Mouse (Mus musculus): Measurements from ENCODE around the gene Lyzl4. TPM values are rescaled to one million over a fixed set of nuclear protein-coding genes. Genes with fewer than 3 reads are reported as not detected.

The Lyzl4 gene
- polyA plus RNA-seq (2015; fragmentation: Nextera tagmentation; extraction: Ambion mirVana) = 1.2 and 1.3 TPM in 2 replicates

DNA sequence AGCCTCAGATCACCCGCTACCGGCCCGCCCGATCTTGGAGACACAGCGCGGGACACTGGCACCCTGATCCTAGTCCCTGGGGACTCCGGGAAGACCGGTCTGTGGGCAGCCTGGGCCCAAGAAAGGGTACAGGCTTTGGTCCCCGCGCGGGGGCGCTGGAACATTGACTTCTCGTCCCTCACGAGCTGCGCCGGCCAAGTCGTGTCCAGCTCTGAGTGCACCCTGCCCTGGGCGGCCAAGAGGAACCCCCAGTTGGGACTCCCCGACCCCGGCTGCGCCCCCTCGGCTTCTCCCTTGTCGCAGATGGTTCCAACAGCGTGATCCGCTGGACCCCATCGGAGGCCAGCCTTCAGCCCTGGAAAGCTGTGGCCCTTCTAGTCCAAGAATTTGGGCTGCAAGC, at the start of gene Lyzl4:
TSS of gene Lyzl4 (minus strand) at position 96 of the 400 bp plus-strand sequence.
- peak; percentile 56 for DNase-seq (ENCODE audit: low spot score)

DNA sequence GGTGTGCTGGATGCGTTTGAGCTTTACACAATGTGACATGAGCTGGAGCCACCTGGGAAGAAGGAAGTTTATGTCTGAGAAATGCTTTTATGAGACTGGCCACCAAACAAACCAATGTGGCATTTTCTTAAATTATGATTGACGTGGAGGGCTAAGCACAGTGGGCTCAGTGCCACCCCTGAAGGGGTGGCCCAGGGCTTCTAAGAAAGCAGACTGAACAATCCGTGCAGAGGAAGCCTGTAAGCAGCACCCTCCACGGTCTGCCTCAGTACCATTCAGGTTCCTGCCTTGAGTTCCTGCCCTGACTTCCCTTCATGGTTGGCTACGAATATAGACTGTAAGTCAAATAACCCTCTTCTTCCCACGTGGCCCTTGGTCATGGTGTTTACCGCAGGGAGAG, 48.8 kb upstream of the Lyzl4 start:
- DNase-seq (ENCODE audit: low spot score) = no peak

DNA sequence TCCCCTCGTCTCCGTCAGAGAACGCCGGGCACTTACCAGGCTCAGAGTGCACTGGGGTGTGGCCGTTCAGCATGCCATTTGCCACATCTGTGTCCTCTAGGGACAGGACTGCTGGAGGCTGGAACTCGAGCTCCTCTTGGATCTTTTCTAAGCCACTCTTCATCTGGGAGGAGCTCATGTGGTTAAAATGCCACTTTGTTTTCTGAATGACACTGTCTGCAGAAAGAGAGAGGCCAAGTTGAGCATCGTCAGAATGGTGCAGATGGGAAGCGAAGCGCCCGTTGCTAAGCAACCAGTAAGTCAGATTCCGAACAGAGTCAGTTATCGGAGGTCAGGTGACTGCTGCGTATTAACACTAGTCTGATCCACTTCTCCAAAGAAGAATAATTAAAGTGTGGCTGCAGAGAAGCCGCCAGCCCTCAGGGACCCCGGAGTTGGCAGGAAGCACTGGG, 48.3 kb upstream of the Lyzl4 start:
- DNase-seq (ENCODE audit: low spot score) = no peak

DNA sequence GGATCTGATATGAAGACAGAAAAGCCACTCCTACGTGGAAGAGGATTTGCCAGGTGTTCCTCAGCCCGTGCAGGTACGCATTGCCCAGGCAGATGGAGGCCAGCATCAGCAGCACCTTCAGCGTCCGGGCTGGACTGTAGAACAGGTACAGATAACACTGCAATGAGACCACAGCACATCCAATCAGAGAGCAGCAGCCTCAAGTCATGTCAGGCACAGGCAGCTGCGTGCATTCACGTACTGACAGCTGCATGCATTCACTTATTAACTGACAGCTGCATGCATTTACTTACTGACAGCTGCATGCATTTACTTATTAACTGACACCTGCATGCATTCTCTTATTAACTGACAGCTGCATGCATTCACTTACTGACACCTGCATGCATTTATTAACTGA, 42.8 kb upstream of the Lyzl4 start:
- no peak for DNase-seq (ENCODE audit: low spot score)

DNA sequence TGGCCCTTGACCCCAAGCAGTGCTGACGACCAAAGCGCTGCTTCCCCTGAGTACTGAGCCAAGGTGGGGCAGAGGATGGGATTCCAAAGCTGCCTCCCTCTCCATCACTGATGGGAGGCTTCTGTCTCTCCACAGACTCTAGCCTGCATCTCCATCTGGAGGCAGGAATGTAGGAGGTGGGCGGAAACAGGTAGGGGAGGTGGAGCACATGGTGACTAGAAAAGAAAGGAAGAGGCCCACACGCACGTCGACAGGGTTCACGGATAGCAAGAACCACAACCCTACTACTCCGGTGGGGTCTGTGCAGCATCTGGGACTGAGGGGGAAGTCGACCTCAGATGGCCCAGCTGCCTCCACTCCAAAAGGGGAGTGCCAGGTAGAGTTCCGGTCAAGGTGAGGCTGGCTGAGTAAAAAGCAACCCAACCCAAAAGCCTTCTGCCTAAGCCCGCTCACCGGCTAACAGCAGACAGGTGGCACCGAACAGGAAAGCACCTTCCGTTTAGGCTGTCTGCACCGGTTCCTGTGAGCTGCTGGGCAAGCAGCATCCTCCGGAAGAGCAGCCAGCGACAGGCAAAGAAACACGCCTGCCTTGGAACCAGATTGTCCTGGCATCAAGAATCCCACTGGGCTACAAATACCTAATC, 40.3 kb upstream of the Lyzl4 start:
- DNase-seq (ENCODE audit: low spot score) = peak; percentile 59

DNA sequence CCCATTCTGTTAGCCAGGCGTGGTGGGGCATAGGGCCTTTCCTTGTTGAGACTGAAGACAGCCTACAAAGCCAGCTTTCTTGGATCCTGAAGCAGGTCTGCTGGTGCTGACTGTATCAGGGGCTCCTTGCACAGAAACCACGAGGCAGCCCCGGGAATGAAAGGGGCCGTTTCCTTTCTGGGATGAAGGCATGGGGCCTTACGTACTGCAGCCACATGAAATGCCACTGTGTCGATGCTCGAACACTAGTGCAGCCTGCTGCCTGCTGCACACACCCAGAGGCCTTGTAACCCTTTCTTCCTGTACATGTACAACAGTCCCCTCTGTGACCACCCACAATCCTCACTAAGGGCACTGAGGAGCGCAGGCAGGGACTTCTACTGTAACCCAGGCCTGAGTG, 39.3 kb upstream of the Lyzl4 start:
- peak; percentile 32 for DNase-seq (ENCODE audit: low spot score)

DNA sequence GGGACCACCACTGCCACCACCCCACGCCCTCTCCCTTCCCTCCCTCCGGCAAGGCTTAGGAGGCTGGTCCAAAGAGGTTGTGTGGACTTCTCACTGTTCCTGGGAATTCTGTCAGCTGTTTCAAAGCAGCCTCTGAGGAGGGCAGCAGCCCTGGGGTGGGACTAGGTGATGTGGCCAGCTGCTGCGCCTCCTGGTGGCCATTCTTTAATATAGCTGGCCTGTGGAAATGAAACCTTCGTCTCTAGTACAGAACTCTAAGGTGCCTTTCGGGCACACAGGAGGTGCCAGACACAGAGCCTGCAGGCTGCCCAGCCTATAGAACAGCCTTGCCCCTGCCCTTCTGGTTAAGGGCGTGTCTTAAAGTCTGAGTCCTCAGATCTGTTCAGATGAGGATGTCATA, 37.7 kb upstream of the Lyzl4 start:
- peak; percentile 63 for DNase-seq (ENCODE audit: low spot score)

DNA sequence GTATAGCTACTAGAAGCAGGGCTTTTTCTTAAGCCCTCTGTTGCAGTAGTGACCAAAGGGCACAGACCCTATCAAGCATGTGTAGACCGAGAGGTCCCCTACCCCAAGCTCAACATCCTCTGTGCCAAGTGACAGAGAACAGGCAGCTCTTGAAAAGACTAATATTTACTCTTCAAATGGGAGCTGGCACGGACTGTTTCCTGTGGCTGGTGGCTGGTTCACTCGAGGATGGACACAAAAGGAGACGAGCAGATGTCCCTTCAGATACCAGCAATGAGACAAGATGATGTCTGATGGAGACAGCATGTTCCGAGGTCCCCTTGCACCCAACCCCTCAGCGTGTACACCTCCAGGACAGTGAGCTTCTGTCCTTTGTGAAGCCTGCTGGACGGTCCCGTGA, 35.6 kb upstream of the Lyzl4 start:
- no peak for DNase-seq (ENCODE audit: low spot score)

DNA sequence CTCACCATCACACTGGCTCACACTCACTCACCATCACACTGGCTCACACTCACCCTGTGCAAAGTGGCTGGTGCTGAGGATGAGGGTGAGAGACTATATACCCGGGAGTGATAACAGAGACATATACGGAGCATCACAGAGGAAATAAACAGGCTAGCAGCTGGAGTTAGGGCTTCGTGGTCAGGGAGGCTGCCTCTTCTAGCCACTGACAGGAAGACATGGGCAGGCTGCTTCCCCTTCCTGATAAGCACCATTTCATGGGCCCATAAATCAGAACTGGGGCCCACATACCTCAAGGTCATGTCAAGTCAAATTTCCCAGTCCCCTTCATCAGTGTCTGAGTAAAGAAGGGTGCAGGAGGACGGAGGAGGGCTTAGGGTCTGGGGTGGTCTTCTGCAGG, 35.2 kb upstream of the Lyzl4 start:
- peak; percentile 31 for DNase-seq (ENCODE audit: low spot score)

DNA sequence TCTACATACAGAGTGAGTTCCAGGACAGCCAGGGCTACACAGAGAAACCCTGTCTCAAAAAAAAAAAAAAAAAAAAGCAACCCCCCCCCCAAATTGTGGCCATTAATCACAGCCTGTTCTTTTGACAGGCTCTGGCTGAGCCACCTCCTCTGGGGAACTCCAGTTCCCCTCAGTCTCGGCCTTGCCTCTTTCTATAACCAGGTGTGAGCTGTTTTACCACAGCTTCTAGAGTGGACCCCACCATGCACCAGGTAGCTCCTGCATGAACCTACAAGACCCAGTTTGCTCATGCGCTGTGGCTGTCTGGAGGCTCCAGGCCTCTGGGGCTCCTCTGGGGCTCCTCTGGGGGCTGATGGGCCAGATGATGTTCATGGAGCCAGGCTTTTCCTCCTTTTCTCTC, 33.7 kb upstream of the Lyzl4 start:
- no peak for DNase-seq (ENCODE audit: low spot score)

DNA sequence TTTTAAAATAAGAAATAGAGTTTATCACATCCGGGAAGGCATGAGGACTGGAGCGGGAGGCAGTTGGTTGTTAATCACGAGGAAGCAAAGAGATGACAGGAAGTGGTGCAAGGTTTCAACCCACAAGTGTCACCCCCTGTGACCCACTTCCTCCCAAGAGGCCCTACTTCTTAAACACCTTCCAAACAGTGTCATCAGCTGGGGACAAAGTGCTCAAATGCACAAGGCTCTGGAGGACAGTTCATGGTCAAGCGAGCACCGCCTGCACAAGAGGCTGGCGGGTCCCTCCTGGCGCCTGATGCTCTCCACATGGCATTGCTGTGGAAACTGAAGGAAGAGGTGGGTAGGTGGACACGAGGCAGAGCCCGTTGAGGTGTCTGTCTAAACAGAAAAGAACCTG, 33.1 kb upstream of the Lyzl4 start:
- peak; percentile 89 for DNase-seq (ENCODE audit: low spot score)

DNA sequence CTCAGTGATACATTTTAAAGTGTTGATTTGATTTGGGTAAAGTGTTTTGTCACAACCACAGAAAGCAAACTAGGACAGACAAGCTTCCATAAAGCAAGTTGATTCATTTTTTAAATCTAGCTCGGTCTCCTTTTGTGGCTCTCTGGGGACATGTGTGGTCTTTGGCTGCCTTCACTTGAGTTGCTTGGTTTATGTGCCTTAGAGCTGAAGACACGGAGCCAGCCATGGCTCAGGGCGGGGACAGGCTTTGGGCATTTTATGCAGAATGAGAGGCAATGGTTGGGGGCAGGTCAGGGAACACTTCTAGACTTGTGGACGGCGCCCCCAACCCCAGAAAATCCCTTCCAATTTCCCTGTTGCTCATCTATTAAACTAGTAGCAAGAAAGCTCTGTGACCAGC, 31.8 kb upstream of the Lyzl4 start:
- DNase-seq (ENCODE audit: low spot score) = no peak

DNA sequence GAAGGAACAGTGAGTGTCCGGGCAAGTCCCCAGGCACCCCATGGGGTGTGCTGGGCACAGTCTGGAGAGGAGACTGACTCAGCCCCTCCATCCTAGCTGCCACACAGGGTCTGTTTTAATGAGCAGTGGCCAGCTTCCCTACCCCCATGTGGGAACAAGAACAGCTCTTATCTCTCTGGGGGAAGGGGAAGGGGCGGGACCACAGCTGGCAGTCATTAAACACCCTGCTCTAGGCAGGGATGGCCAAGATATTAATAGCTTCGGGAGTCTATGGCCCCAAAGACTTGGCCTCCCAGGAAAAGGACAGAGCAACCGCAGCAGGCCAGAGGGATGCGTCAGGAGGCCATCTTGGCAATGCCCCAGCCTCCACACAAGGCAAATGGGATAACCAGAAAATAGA, 30.4 kb upstream of the Lyzl4 start:
- DNase-seq (ENCODE audit: low spot score) = no peak

DNA sequence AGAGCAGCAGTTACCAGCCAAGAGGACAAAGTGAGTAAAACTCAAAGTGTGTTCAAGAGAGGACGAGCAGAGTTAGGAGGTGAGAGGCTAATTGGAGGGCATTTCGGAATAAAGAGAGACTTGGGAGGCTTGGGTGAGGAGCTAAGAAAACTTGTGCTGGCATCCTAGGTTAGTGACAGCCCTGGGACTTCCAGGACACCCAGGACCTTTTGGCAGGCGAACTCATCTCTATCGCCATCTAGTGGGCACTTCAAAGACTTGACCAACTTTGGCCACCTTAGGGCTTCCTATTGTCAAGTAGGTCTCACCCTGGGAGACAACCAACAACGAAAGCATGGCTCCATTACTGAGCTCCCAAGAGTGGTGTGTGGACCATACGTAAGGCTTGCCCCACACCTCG, 29.4 kb upstream of the Lyzl4 start:
- DNase-seq (ENCODE audit: low spot score) = peak; percentile 65

DNA sequence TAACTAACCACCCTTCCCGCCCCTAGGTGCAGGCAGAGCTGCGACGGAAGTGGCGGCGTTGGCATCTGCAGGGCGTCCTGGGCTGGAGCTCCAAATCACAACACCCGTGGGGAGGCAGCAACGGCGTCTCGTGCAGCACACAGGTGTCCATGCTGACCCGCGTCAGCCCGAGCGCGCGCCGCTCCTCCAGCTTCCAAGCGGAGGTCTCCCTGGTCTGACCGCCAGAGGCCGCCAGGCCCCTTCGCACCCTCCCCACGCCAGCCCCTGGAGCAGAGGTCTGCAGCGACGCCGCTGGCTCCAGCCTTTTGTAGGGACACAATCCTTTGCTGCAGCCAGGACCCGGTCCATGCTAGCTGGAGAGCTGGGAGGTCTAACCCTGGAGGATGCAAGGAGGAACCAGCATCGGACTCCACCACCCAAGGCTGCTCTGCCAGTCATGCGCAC, 27.5 kb upstream of the Lyzl4 start:
- DNase-seq (ENCODE audit: low spot score) = peak; percentile 69

DNA sequence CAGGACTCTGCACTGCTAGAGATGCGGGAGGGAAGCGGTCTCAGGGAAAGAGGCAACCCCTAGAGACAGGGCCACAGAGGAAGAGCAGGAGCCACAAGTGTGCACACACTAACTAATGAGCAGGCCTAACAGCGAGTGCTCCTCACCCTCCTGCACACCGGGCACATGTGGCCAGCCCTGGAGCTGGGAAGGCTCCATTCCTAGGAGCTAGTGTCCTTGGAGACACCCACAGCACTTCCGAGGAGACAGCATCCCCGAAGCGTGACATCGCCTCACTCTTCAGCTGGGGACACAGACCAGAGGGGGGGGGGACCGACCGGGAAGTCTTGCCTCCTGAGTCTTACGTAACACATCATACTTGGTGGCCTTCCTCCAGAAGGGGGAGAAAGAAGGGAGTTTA, 25.9 kb upstream of the Lyzl4 start:
- no peak for DNase-seq (ENCODE audit: low spot score)

DNA sequence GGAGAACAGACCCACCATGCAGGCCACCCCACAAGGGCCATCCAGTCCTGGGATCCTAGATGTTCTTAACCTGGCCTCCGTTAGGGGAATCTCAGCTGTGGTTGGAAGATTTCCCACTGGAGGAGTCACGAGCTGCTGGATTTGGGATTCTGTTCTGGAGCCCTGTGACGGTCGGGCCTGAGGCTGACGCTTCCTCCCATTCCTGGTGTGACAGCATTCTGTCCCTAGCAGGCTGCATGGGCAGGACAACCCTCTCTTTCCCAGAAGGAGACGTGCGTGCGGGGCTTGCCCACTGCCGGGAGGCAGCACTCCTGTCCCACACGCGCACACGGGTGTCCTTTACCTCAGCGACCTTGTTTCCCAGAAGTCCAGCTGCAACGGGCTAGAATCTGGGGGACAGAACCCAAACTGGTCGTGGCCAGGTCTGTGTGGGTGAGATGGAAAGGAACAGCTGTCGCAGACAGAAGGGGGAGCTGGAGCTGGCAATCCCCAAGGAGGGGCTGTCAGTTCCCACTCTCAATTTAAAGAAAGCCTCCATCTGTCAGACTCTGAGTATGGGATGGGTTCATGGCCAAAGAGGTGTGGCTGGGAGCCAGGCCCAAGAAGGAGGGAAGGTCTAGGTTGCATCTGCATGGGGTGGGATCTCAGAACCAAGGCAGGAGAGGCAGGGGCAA, 25.2 kb upstream of the Lyzl4 start:
- no peak for DNase-seq (ENCODE audit: low spot score)

DNA sequence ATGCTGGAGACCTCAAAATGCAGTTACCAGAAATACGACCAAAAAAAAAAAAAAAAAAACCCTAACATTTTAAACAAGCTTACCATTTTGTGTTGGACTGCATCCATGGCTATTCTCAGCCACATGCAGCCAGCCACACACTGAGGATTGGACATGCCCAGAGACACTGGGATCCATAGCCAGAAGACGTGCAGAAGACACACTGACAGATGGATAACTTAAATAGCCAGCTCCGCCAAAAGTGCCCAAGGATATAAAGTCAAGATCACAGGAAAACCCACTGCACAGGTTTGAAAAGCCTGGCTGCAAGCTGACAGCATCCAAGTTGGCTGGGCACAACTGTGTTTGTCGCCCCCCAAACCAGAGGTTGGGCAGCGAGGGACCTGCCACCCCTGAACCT, 22.2 kb upstream of the Lyzl4 start:
- no peak for DNase-seq (ENCODE audit: low spot score)

DNA sequence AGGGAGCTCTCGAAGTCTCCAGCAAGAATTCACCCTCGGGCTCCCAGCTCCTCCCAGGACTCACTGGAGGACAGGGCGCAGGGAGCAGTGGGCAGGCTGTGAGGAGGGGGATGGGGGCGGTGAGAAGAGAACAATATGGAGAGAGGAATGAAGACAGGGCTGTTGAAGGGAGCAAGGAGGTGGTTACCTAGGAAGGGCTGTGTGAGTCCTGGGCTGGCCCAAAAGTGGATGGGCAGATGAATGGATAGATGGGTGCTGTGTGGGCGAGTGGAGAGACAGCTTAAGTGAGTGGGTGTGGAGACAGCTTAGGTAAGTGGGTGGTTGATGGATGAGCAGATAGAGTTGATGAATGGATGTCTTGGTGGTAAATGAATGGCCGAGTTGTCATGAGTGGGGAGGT, 21.6 kb upstream of the Lyzl4 start:
- no peak for DNase-seq (ENCODE audit: low spot score)

DNA sequence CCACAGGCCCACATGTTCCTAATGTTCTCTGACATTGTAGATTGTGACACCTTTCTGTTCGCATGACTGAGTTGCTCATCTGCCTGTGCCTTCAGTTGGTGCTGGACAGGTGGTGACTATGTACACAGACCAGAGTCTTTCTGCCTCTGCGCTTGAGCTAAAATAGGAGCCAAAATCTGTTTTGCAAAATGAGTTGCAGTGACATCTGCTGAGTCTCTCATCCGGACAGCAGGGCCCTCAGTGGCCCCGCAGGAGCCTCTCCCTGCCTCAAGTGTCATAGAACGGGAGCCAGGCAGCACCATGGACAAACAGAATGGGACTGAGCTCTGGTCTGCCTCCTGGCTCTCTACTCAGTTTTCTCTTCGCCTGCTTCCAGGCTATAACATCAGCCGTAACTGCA, 17.9 kb upstream of the Lyzl4 start:
- no peak for DNase-seq (ENCODE audit: low spot score)

DNA sequence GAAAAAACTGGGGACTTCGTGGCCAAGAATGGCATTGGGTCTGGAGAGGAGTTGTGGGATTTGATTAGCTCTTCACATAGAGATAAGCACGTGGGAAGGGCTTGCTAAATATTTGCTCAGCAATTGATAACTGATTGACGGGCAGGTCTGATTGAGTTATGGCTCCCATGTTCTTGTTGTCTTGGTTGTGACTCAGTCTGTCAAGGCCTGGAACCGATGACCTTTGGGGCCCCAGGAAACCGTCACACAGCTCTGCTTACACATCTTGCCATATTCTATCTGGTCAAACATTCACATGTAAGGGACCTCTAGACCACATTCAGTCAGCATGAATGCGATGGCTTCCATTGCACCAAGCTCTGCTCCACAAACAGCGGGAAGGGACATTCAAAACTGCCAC, 16.4 kb upstream of the Lyzl4 start:
- no peak for DNase-seq (ENCODE audit: low spot score)

DNA sequence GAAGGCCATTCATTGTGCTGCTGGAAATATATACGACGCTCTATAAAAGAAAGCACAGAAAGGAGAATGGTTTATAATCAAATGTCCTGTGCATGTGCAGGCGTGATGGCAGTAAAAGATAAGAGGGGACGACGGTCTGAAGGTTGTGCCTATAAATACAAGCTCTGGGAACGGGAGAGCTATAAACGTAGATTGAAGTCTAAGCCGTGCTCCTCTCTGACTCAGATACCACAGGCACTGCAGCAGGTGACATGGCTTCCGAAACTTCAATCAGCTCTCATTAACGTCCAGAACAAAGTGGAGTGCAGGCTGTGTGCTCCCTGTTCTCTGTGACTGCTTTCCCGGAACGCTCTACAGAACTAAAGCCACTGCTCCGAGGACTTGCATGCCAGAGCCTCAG, 15.2 kb upstream of the Lyzl4 start:
- DNase-seq (ENCODE audit: low spot score) = no peak

DNA sequence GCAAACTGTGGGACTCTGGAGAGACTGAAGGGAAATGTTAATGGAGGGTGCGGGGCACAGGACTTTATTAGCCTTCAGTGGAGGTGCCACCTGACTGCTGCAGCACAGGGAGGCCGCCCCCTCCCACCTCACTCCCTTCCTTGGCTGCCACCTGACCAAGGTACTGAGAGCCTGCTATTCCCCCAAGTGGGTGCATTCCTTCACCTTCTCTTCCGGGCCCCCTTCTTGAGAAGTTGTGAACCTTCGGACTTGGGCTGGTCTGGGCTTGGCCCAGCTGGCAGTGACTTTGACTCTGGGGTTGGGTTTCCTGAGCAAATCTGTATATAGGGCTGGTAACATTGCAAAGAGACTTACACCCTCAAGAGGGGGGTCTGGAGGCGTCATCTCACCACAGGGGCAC, 14.4 kb upstream of the Lyzl4 start:
- DNase-seq (ENCODE audit: low spot score) = no peak

Measured in thymus, postnatal 0 days (tissue).